Mouse (Mus musculus) bone marrow macrophage, adult 2 months (primary cell): ENCODE data around the gene Tent5b. TPM values are rescaled to one million over a fixed set of nuclear protein-coding genes. Genes with fewer than 3 reads are reported as not detected.

Source experiments
- H3K27ac ChIP-seq: 2 replicates; pipeline ENCODE4 v1.5.1; 2012; ENCODE audit warnings: low read depth, low read length; ENCODE audit not compliant: insufficient read depth
- H3K4me1 ChIP-seq: 2 replicates; pipeline ENCODE4 v1.6.1; 2012; ENCODE audit warnings: low read length; ENCODE audit not compliant: control insufficient read depth, insufficient read depth
- H3K4me3 ChIP-seq: 2 replicates; pipeline ENCODE4 v1.5.1; 2012; ENCODE audit warnings: mild to moderate bottlenecking, low read length, moderate library complexity; ENCODE audit not compliant: insufficient read depth
- CTCF ChIP-seq: IDR thresholded peaks from 2 replicates; pipeline ENCODE4 v1.5.1; 2012; ENCODE audit warnings: low read depth, mild to moderate bottlenecking, low read length, moderate library complexity
- POLR2A ChIP-seq: IDR thresholded peaks from 2 replicates; pipeline ENCODE4 v1.6.1; 2012; ENCODE audit warnings: mild to moderate bottlenecking, low read depth, low read length, borderline replicate concordance
- polyA plus RNA-seq: library from polyadenylated mRNA; stranded (reverse); fragments of >200 nt; gene quantifications from 2 replicates; pipeline ENCODE4 v1.2.4, GENCODE M21; 2012; ENCODE audit not compliant: missing spikeins, insufficient read depth, insufficient read length

The Tent5b gene
- polyA plus RNA-seq, 1 experiment: not detected

- Histone ChIP-seq H3K27ac (no peak overlapping the region), H3K4me1 (peaks cover 4% of the 10 kb centered on the region; the same call in 1 of the 2 replicates), H3K4me3 (no peak overlapping the region)
- no peak for TF ChIP-seq CTCF
- TF ChIP-seq POLR2A: no peak
Measured at GRCm38 (mm10) chr4:133447366-133447765, 32.6 kb upstream of the Tent5b start.

GRCm38 (mm10) chr4:133447967-133448366, 32.0 kb upstream of the Tent5b start:
- no peak overlapping the region for H3K4me3 ChIP-seq
- no peak overlapping the region for H3K27ac ChIP-seq
- H3K4me1 ChIP-seq: peaks cover 8% of the 10 kb centered on the region
- TF ChIP-seq CTCF: no peak
- TF ChIP-seq POLR2A: no peak

GRCm38 (mm10) chr4:133448708-133449388, 31.1 kb upstream of the Tent5b start:
- Histone ChIP-seq H3K27ac (no peak overlapping the region), H3K4me3 (no peak overlapping the region), H3K4me1 (peaks cover 8% of the 10 kb centered on the region)
- no peak for TF ChIP-seq POLR2A
- TF ChIP-seq CTCF: no peak

- H3K27ac ChIP-seq: no peak overlapping the region
- TF ChIP-seq POLR2A: no peak
- TF ChIP-seq CTCF: peak; percentile 95
- peaks cover 8% of the 10 kb centered on the region for H3K4me1 ChIP-seq
- H3K4me3 ChIP-seq: no peak overlapping the region
Measured at GRCm38 (mm10) chr4:133449726-133450125, 30.2 kb upstream of the Tent5b start.

- no peak overlapping the region for H3K27ac ChIP-seq
- no peak overlapping the region for H3K4me3 ChIP-seq
- peaks cover 8% of the 10 kb centered on the region for H3K4me1 ChIP-seq
- TF ChIP-seq POLR2A (no peak), CTCF (peak; percentile 80)
Measured at GRCm38 (mm10) chr4:133451536-133451935, 28.4 kb upstream of the Tent5b start.

GRCm38 (mm10) chr4:133452433-133452832, 27.5 kb upstream of the Tent5b start:
- Histone ChIP-seq H3K27ac (no peak overlapping the region), H3K4me1 (peaks cover 8% of the 10 kb centered on the region), H3K4me3 (no peak overlapping the region)
- TF ChIP-seq CTCF: no peak
- TF ChIP-seq POLR2A: no peak

GRCm38 (mm10) chr4:133458044-133458443, 21.9 kb upstream of the Tent5b start:
- TF ChIP-seq CTCF (0 out of 2 replicates have a peak, but pooled peaks have one; percentile 10), POLR2A (no peak)
- Histone ChIP-seq H3K4me3 (no peak overlapping the region), H3K27ac (no peak overlapping the region), H3K4me1 (peaks cover 23% of the 10 kb centered on the region)

GRCm38 (mm10) chr4:133460006-133460405, 19.9 kb upstream of the Tent5b start:
- no peak overlapping the region for H3K4me3 ChIP-seq
- TF ChIP-seq CTCF: no peak
- no peak for TF ChIP-seq POLR2A
- peaks cover 31% of the 10 kb centered on the region for H3K4me1 ChIP-seq
- H3K27ac ChIP-seq: no peak overlapping the region

GRCm38 (mm10) chr4:133460796-133461325, 19.1 kb upstream of the Tent5b start:
- TF ChIP-seq CTCF: no peak
- TF ChIP-seq POLR2A: no peak
- Histone ChIP-seq H3K4me3 (no peak overlapping the region), H3K27ac (no peak overlapping the region), H3K4me1 (peaks cover 38% of the 10 kb centered on the region)

GRCm38 (mm10) chr4:133461362-133461761, 18.6 kb upstream of the Tent5b start:
- no peak overlapping the region for H3K4me3 ChIP-seq
- H3K4me1 ChIP-seq: peaks cover 38% of the 10 kb centered on the region
- no peak overlapping the region for H3K27ac ChIP-seq
- TF ChIP-seq POLR2A (no peak), CTCF (no peak)
